9 mouse cellular contexts compared by ENCODE assay signal in genomic region chr6:124472801-124473200, GRCm38 (mm10). TPM values are rescaled to one million over a fixed set of nuclear protein-coding genes. Genes with fewer than 3 reads are reported as not detected.
DNase-seq lines count a peak whose midpoint lies in the region; ATAC-seq and TF ChIP-seq lines count a peak whose summit lies in the region.
"Had no signal": no experiment of that assay in that cellular context is flagged by ENCODE, and none has a peak within 500 bp of the region (broad histone marks: within the 10 kb centered on the region; RNA-seq: fewer than 3 reads in every experiment).

No protein-coding gene starts in this region.

- ATAC-seq in intestine, postnatal 0 days, result no peak; the same call in 1 of the 2 replicates
- no peak for ATAC-seq in intestine, embryonic 16.5 days
- ATAC-seq in lung, postnatal 0 days, result no peak

- no peak overlapping the region for H3K4me3 ChIP-seq in intestine, postnatal 0 days (ENCODE audit: low read depth, low read length)
- no peak overlapping the region for H3K4me3 ChIP-seq in intestine, embryonic 16.5 days (ENCODE audit: low read length)
- H3K4me3 ChIP-seq in C2C12 (ENCODE audit: insufficient read depth, poor library complexity, severe bottlenecking), result no peak overlapping the region
- peak overlapping the region; percentile 44 for H3K4me3 ChIP-seq in erythroblast, embryonic 14.5 days (replicated peaks)
- H3K4me3 ChIP-seq in lung, postnatal 0 days (ENCODE audit: low read depth, low read length), result no peak overlapping the region
- H3K4me3 ChIP-seq: megakaryocyte, embryonic 14.5 days had no signal

- TF ChIP-seq CTCF in intestine, postnatal 0 days (IDR thresholded peaks at IDR 0.05; ENCODE audit: low read depth), result peak; percentile 82
- peak; percentile 65 for TF ChIP-seq CTCF in C2C12 (IDR thresholded peaks at IDR 0.05; ENCODE audit: control insufficient read depth, insufficient read depth, insufficient read length)
- TF ChIP-seq CTCF in lung, postnatal 0 days (IDR thresholded peaks at IDR 0.05), result peak; percentile 70

- H3K27me3 ChIP-seq in intestine, postnatal 0 days (replicated peaks; ENCODE audit: control insufficient read depth, insufficient read depth, low read length), result no peaks in the 10 kb centered on the region
- no peaks in the 10 kb centered on the region for H3K27me3 ChIP-seq in intestine, embryonic 16.5 days (replicated peaks; ENCODE audit: control insufficient read depth, insufficient read depth, low read length)
- peaks cover 9% of the 10 kb centered on the region for H3K27me3 ChIP-seq in C2C12 (ENCODE audit: control insufficient read depth, insufficient read depth, insufficient read length)
- no peaks in the 10 kb centered on the region for H3K27me3 ChIP-seq in erythroblast, embryonic 14.5 days (ENCODE audit: control insufficient read depth)
- no peaks in the 10 kb centered on the region for H3K27me3 ChIP-seq in lung, postnatal 0 days (replicated peaks; ENCODE audit: insufficient read depth, low read length)

- H3K9ac ChIP-seq in intestine, postnatal 0 days (ENCODE audit: low read depth, low read length), result no peak overlapping the region
- no peak overlapping the region for H3K9ac ChIP-seq in intestine, embryonic 16.5 days (ENCODE audit: low read depth, low read length)
- no peak overlapping the region for H3K9ac ChIP-seq in lung, postnatal 0 days (replicated peaks; ENCODE audit: low read depth)

- no peak overlapping the region for H3K27ac ChIP-seq in intestine, postnatal 0 days (ENCODE audit: low read depth, low read length)
- H3K27ac ChIP-seq in intestine, embryonic 16.5 days (ENCODE audit: low read length), result no peak overlapping the region
- H3K27ac ChIP-seq in lung, postnatal 0 days (ENCODE audit: low read length), result no peak overlapping the region

- peaks cover 5% of the 10 kb centered on the region for H3K79me3 ChIP-seq in C2C12 (ENCODE audit: low read depth)

- peak; percentile 72 for DNase-seq in NIH3T3 (ENCODE audit: low read depth)
- DNase-seq in lung, postnatal 0 days (ENCODE audit: low spot score), result peak; percentile 21
- DNase-seq in thymus, postnatal 4 days, result peak; percentile 78
- no peak for DNase-seq in layer of hippocampus, adult 9-10 months (ENCODE audit: low spot score)

- no peaks in the 10 kb centered on the region for H3K4me1 ChIP-seq in intestine, postnatal 0 days (replicated peaks; ENCODE audit: control insufficient read depth, insufficient read depth, low read length)
- H3K4me1 ChIP-seq in intestine, embryonic 16.5 days (ENCODE audit: control insufficient read depth, insufficient read depth, low read length), result peaks cover 6% of the 10 kb centered on the region
- peaks cover 45% of the 10 kb centered on the region for H3K4me1 ChIP-seq in erythroblast, embryonic 14.5 days (ENCODE audit: control insufficient read depth)
- peaks cover 1% of the 10 kb centered on the region; the same call in 1 of the 2 replicates for H3K4me1 ChIP-seq in lung, postnatal 0 days (ENCODE audit: insufficient read depth, low read depth, low read length)

- H3ac ChIP-seq in C2C12 (ENCODE audit: control insufficient read depth, insufficient read length, low read depth), result no peak overlapping the region

- H3K36me3 ChIP-seq in intestine, postnatal 0 days (ENCODE audit: control insufficient read depth, insufficient read depth), result no peaks in the 10 kb centered on the region
- H3K36me3 ChIP-seq in intestine, embryonic 16.5 days (ENCODE audit: control insufficient read depth, insufficient read depth, low read length), result no peaks in the 10 kb centered on the region
- peaks cover 15% of the 10 kb centered on the region for H3K36me3 ChIP-seq in C2C12 (ENCODE audit: control insufficient read depth, insufficient read depth)
- H3K36me3 ChIP-seq in erythroblast, embryonic 14.5 days (ENCODE audit: control insufficient read depth), result no peaks in the 10 kb centered on the region
- no peaks in the 10 kb centered on the region for H3K36me3 ChIP-seq in lung, postnatal 0 days (ENCODE audit: insufficient read depth, low read length)

- peaks cover 23% of the 10 kb centered on the region for H3K79me2 ChIP-seq in C2C12 (ENCODE audit: control insufficient read depth, insufficient read depth)

- H3K4me2 ChIP-seq in intestine, postnatal 0 days (replicated peaks; ENCODE audit: low read depth), result no peak overlapping the region
- H3K4me2 ChIP-seq in intestine, embryonic 16.5 days (ENCODE audit: low read depth, low read length), result no peak overlapping the region
- H3K4me2 ChIP-seq in lung, postnatal 0 days (replicated peaks; ENCODE audit: low read depth, low read length), result no peak overlapping the region

- H3K9me3 ChIP-seq in intestine, postnatal 0 days (ENCODE audit: control insufficient read depth), result no peaks in the 10 kb centered on the region
- no peaks in the 10 kb centered on the region for H3K9me3 ChIP-seq in intestine, embryonic 16.5 days (ENCODE audit: control insufficient read depth, low read length)
- no peaks in the 10 kb centered on the region for H3K9me3 ChIP-seq in erythroblast, embryonic 14.5 days (ENCODE audit: control insufficient read depth, low read length)
- no peaks in the 10 kb centered on the region for H3K9me3 ChIP-seq in lung, postnatal 0 days (ENCODE audit: low read length)
- H3K9me3 ChIP-seq: megakaryocyte, embryonic 14.5 days had no signal

- WGBS in intestine, postnatal 0 days, result 34% methylated on average over 6 of the region's 6 CpGs
- 35% methylated on average over 6 of the region's 6 CpGs for WGBS in intestine, embryonic 16.5 days
- 32% methylated on average over 6 of the region's 6 CpGs for WGBS in lung, postnatal 0 days

- no peak for TF ChIP-seq EP300 in lung, postnatal 0 days (IDR thresholded peaks at IDR 0.05)

TF ChIP-seq in C2C12, 6 proteins besides CTCF, POLR2A, EP300 and RAD21:
- TF ChIP-seq MYOG (IDR thresholded peaks at IDR 0.05; ENCODE audit: control insufficient read depth, extremely low read depth, insufficient read length) (no peak), USF1 (IDR thresholded peaks at IDR 0.05; ENCODE audit: low read depth) (no peak), CEBPB (IDR thresholded peaks at IDR 0.05; ENCODE audit: low read depth) (no peak), MAX (IDR thresholded peaks at IDR 0.05) (no peak), MYOD1 (IDR thresholded peaks at IDR 0.05; ENCODE audit: control insufficient read depth, insufficient read length, low read depth) (no peak), FOSL1 (IDR thresholded peaks at IDR 0.05; ENCODE audit: insufficient read depth, low read length, poor library complexity, severe bottlenecking) (no peak)

RNA-seq across cellular contexts. Expression of gene Clstn3, which starts 8.2 kb away (rescaled TPM):
- 2.7 and 3.4 TPM in 2 replicates for polyA plus RNA-seq in intestine, postnatal 0 days (2015; fragmentation: Nextera tagmentation; extraction: Ambion mirVana)
- polyA plus RNA-seq in intestine, embryonic 16.5 days (2015; fragmentation: Nextera tagmentation; extraction: Ambion mirVana), result 3.5 and 4.1 TPM in 2 replicates
- polyA plus RNA-seq in C2C12 (2012; fragmentation: generic; extraction: Trizol), result 1.8 TPM
- polyA plus RNA-seq in erythroblast, embryonic 14.5 days (2012), result 0.31 and 0.68 TPM in 2 replicates
- polyA plus RNA-seq in lung, postnatal 0 days (2015; fragmentation: Nextera tagmentation; extraction: Ambion mirVana), result 0.31 and 0.88 TPM in 2 replicates

RNA-seq across cellular contexts. Expression of gene C1rl, which starts 20.1 kb away (rescaled TPM):
- 1.9 TPM in 2 replicates for polyA plus RNA-seq in intestine, postnatal 0 days (2015; fragmentation: Nextera tagmentation; extraction: Ambion mirVana)
- polyA plus RNA-seq in intestine, embryonic 16.5 days (2015; fragmentation: Nextera tagmentation; extraction: Ambion mirVana), result 3.0 and 3.5 TPM in 2 replicates
- 0.50 TPM for polyA plus RNA-seq in C2C12 (2012; fragmentation: generic; extraction: Trizol)
- polyA plus RNA-seq in erythroblast, embryonic 14.5 days (2012), result not detected in 2 replicates
- 1.5 and 2.2 TPM in 2 replicates for polyA plus RNA-seq in lung, postnatal 0 days (2015; fragmentation: Nextera tagmentation; extraction: Ambion mirVana)

RNA-seq across cellular contexts. Expression of gene C1ra, which starts 39.4 kb away (rescaled TPM):
- 6.9 and 7.5 TPM in 2 replicates for polyA plus RNA-seq in intestine, postnatal 0 days (2015; fragmentation: Nextera tagmentation; extraction: Ambion mirVana)
- 5.1 TPM in 2 replicates for polyA plus RNA-seq in intestine, embryonic 16.5 days (2015; fragmentation: Nextera tagmentation; extraction: Ambion mirVana)
- polyA plus RNA-seq in C2C12 (2012; fragmentation: generic; extraction: Trizol), result 0.62 TPM
- 0.03 TPM in 2 replicates for polyA plus RNA-seq in erythroblast, embryonic 14.5 days (2012)
- polyA plus RNA-seq in lung, postnatal 0 days (2015; fragmentation: Nextera tagmentation; extraction: Ambion mirVana), result 23.2 and 24.7 TPM in 2 replicates

RNA-seq across cellular contexts. Expression of gene Pex5, which starts 57.9 kb away (rescaled TPM):
- polyA plus RNA-seq in intestine, postnatal 0 days (2015; fragmentation: Nextera tagmentation; extraction: Ambion mirVana), result 30.1 and 33.6 TPM in 2 replicates
- polyA plus RNA-seq in intestine, embryonic 16.5 days (2015; fragmentation: Nextera tagmentation; extraction: Ambion mirVana), result 47.4 and 48.5 TPM in 2 replicates
- polyA plus RNA-seq in C2C12 (2012; fragmentation: generic; extraction: Trizol), result 32.9 TPM
- 0.24 and 0.42 TPM in 2 replicates for polyA plus RNA-seq in erythroblast, embryonic 14.5 days (2012)
- polyA plus RNA-seq in lung, postnatal 0 days (2015; fragmentation: Nextera tagmentation; extraction: Ambion mirVana), result 28.5 and 29.2 TPM in 2 replicates
